Mouse (Mus musculus): ENCODE measurements around the gene Fam172a.

Gene Fam172a

GRCm38 (mm10) chr13:77959493-77960272, 257.9 kb downstream of the Fam172a start:
- in situ Hi-C loops (cut with MboI) = no loop called here

GRCm38 (mm10) chr13:77976248-77976647, 274.4 kb downstream of the Fam172a start:
- in situ Hi-C loops (cut with MboI) = no loop called here

DNA sequence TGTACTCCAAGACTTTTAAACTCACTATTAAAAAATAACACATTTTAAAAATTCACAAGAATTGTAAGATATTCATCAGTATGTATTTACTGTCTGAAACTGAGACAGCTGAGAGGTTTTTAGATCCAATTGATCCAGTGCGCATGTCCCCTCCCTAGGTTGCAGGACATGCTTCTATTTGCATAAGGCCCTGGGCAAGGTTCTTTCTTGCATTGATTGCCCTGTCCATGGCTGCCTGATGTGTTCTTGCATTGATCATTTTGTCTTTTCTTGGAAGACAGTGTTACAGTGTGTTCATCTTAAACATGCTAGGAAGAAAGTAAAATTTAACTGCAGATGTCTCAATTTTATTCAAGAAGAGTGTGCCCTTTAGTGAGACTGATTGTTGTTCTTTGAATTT, 275.3 kb downstream of the Fam172a start:
- in situ Hi-C loops (cut with MboI) = no loop called here

GRCm38 (mm10) chr13:77982105-77982851, 280.4 kb downstream of the Fam172a start:
- in situ Hi-C loops (cut with MboI) = no loop called here

DNA sequence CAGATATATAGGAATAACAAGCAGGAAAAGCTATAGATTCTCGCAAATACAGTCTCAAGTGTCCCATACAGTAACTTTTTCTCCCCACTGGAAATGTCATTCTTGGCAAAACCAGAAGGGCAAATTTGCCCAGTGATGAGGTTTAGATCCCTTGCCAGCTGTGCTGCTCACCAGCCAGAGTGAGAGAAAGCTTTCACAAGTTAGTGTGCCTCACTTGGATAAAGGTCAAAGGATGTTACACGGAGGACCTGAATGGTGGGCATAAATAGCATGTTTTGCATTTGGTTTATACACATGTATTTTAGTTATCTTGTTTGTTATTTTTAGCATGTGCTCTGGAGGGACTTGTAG, 281.0 kb downstream of the Fam172a start:
- in situ Hi-C loops (cut with MboI) = no loop called here

GRCm38 (mm10) chr13:77991189-77991886, 289.5 kb downstream of the Fam172a start:
- in situ Hi-C loops (cut with MboI) = no loop called here

- in situ Hi-C loops (cut with MboI) = no loop called here
Measured at GRCm38 (mm10) chr13:78004649-78005048, 302.8 kb downstream of the Fam172a start.

DNA sequence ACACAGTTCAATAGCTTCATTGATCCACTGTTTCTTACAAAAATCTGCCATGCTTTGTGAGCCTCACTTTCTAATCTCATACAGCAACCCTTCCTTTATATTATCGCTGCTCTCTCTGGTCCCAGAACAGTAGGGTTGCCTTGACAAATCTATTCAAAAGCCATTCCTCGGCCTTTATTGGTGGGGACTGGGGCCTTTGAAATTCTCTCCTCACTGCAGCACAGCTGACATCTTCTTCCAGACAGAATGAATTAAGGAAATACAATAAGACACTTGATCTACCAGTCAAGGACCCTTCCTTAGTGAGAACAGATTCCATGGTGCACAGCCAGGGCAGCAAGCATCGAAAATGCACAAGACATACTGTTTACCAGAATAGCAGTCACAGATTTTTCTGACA, 303.5 kb downstream of the Fam172a start:
- in situ Hi-C loops (cut with MboI) = no loop called here

- in situ Hi-C loops (cut with MboI) = no loop called here
Measured at GRCm38 (mm10) chr13:78010176-78010575, 308.3 kb downstream of the Fam172a start.

- in situ Hi-C loops (cut with MboI) = no loop called here
Measured at GRCm38 (mm10) chr13:78024683-78025294, 323.0 kb downstream of the Fam172a start, which contains the start of gene Pou5f2. Gene Pou5f2 (plus strand): TSS chr13:78024902.

GRCm38 (mm10) chr13:78032821-78033220, 331.0 kb downstream of the Fam172a start:
- in situ Hi-C loops (cut with MboI) = no loop called here

GRCm38 (mm10) chr13:78037203-78037602, 335.4 kb downstream of the Fam172a start:
- in situ Hi-C loops (cut with MboI) = no loop called here

- in situ Hi-C loops (cut with MboI) = no loop called here
Measured at GRCm38 (mm10) chr13:78043203-78043602, 341.4 kb downstream of the Fam172a start.

- in situ Hi-C loops (cut with MboI) = no loop called here
Measured at GRCm38 (mm10) chr13:78045116-78045515, 343.3 kb downstream of the Fam172a start.

DNA sequence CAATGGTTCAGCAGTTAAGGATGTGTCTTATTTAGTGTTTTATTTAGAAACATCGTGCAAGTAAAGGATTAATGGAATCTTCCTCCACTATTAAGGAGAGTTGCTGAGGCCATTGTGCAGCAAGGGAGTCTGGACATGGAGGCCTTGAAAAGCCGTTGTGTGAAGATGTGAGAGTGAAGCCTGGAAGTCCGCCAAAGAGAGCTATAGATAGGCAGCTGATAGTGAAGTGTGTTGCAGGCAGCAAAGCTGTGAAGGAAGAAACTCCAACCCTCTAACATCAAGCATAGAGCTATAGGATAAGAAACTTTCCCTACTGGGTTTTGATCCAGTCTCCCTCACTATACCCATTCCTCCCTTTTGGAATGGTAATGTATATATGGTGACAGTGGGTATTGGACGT, 385.9 kb downstream of the Fam172a start:
- in situ Hi-C loops (cut with MboI) = no loop called here

- in situ Hi-C loops (cut with MboI) = no loop called here
Measured at GRCm38 (mm10) chr13:78090701-78091100, 388.9 kb downstream of the Fam172a start.

DNA sequence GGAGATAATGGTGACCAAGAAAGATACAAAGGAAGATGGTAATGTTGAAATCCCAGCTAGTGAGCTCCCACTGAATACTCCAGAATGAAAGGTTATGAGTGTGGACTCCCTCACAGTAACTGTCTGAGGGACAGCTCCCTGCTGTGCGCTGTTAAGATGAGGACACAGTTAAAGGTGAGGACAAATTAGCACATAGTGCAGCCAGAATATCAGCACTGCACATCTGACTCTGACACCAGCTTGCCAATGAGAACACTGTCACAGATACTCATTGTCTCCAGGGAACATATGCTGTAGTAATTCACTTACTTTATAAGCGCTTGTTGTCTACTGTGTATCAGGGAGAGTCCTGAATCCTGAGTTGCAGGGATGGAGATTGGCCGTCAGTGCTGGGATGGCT, 390.1 kb downstream of the Fam172a start:
- in situ Hi-C loops (cut with MboI) = no loop called here

DNA sequence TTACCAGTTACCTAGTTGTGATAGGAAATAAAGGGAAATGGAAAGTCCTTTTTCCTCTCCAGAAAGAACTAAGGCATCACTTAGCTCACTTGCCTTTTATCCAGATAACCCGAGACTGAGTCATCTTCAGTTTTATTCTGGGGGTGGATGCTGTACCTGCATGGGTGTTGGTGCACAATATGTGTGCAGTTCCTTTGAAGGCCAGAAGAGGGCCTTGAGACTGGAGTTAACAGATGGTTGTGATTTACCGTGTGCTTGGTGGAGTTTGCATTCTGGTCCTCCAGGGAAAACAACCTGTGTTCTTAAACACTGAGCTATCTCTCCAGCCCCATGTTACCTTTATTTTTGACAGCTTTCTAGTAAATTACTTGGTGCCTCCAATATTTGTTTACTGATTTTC, 392.5 kb downstream of the Fam172a start:
- in situ Hi-C loops (cut with MboI) = no loop called here

DNA sequence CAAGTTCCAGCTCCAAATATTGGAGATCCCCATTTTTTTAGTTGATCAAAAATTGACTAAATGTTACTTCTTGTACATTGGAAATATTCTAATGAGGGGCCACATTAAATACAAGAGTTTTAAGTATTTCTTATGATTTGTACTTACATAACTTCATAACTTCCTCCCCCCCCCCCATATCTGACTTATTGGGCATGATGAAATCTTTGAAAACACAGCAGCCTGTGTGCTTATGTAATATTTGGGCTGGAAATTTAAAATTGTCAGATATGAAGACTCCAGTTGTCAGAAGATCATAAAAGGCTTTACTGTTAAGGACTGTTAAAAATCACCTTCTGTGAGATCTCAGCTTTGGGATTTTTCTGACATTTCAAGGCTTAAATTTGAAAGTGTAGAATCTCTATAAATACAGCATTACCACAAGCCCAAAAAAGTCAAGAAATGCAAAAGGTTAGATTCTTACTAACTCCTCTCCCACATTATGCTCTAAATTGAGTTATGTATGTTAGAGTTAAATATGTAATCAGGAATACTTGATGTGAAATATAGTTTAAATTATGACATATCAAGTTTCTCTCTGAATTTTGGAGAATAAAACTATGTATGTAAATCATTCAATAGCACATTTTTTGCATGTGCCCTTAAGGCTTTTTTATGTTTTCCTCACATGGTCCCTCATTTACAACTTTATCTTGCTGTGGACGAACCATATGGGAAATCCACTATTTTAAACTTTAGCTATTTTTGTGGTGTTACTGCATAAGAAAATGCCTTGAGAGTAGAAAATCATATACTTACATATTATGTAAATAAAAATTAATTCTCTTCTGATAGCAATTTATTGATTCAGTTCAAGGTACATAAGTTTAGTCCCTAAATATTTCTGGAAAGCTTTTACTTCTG, 393.5 kb downstream of the Fam172a start:
- in situ Hi-C loops (cut with MboI) = no loop called here

- in situ Hi-C loops (cut with MboI) = no loop called here
Measured at GRCm38 (mm10) chr13:78098858-78099445, 397.1 kb downstream of the Fam172a start.
